Mouse (Mus musculus): Measurements from ENCODE around the gene Flywch1. TPM values are rescaled to one million over a fixed set of nuclear protein-coding genes. Genes with fewer than 3 reads are reported as not detected.

Flywch1 gene
- 44.4 and 46.4 TPM in 2 replicates for total RNA-seq (2021)
- long read RNA-seq, experiment 1, partial matches to known transcripts = 13 of 63 reads
- long read RNA-seq, experiment 1, other reads (novel, unspliced or antisense) = 45 of 63 reads
- long read RNA-seq, experiment 2, partial matches to known transcripts = 11 of 59 reads
- long read RNA-seq, experiment 2, other reads (novel, unspliced or antisense) = 42 of 59 reads

DNA sequence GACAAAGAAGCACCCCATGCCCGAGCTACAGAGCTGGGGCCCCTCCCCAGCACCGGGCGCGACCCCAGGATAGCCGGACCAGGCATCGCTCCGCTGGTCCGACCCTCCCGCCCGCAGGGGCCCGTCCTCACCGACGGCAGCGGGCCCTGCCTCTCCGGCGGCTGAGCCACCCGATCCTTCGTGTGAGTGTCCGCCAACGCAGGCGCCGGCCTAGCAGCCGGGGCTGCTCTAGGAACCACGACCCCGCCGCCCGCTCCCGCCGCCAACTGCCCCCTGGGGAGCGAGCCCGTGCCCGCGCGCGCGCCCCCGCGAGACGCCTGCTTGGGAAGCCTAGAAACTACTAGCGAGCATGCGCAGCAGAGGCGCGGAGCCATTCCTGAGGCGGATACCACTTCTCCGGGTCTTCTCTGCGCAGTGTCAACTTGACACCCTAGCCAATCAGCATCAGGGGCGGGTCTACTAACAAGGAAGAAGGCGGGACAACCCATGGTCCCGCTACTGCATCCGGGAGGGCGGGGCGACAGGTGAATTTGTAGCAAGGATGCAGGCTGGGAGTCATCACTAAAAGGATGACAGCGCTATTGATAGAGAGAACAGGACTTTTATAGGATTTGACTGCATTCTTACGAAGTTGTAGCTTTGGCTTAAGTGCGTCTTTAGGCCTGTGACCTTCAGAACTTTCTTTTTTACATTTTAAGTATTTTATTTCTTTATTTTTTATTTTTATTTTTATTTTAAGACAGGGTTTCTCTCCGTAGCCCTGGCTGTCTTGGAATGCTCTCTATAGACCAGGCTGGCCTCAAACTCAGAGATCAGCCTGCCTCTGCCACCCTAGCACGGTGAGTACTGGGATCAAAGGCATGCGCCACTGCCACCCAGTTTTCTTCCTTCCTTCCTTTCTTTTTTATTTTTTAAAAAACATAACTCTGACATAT is at the start of gene Flywch1:
Gene Flywch1 (minus strand): TSS at position 319 of the 935 bp plus-strand sequence.
- peak; percentile 98 for DNase-seq

DNA sequence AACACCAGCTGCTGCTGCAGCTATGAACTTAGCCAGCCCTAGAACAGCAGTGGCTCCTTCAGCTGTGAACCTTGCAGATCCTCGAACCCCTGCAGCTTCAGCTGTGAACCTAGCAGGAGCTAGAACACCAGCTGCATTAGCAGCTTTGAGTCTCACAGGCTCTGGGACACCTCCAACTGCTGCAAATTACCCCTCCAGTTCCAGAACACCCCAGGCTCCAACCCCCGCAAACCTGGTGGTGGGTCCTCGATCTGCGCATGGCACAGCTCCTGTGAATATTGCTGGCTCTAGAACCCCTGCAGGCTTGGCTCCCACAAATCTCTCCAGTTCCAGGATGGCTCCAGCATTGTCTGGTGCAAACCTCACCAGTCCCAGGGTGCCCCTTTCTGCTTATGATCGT is 49.3 kb upstream of the Flywch1 start:
- no peak for DNase-seq

DNA sequence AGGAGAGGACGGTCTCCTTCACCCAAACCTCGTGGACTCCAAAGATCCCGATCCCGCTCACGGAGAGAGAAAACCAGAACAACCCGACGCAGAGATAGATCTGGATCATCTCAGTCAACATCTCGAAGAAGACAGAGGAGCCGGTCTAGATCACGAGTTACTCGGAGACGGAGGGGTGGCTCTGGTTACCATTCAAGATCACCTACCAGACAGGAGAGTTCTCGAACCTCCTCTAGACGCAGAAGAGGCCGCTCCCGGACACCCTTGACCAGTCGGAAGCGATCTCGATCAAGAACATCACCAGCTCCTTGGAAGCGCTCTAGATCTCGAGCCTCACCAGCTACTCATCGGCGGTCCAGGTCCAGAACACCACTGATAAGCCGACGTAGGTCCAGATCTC is 47.8 kb upstream of the Flywch1 start:
- DNase-seq = no peak

DNA sequence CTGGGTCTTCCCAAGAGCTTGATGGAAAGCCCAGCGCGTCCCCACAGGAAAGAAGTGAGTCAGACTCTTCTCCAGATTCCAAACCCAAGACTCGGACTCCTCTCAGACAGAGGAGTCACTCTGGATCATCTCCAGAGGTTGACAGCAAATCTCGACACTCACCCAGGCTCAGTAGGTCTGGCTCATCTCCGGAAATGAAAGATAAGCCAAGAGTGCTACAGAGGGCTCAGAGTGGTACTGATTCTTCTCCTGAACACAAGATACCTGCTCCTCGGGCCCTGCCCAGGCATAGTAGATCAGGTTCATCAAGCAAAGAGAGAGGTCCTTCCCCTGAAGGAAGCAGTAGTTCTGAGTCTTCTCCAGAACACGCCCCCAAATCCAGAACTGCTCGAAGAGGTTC is 47.2 kb upstream of the Flywch1 start:
- DNase-seq = no peak

DNA sequence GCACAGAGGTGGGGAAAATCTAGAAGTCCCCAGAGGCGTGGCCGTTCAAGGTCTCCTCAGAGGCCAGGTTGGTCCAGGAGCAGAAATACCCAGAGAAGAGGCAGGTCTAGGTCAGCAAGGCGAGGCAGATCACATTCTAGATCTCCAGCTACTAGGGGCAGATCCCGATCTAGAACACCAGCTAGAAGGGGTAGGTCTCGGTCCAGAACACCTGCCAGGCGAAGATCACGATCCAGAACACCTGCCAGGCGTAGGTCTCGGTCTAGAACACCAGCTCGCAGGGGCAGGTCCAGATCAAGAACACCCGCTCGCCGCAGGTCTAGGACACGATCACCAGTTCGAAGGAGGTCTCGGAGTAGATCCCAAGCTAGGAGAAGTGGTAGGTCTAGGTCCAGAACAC is 44.2 kb upstream of the Flywch1 start:
- no peak for DNase-seq

DNA sequence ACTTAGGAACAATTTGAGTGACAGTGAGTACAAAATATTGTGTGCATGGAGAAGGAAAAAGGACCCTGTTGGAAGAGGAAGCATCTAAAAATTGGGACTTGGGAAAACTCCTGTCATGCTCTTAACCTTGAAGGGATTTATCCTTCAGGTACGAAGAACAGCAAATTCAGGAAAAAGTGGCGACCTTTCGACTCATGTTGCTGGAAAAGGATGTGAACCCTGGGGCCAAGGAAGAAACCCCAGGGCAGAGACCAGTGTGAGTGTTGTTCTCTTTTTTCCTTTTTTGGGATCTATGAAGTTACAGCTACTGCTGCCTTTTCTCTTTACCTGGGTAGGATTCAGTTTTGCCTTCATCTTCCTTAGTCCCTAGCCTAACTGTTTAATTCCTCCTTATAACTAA is 36.5 kb upstream of the Flywch1 start:
- DNase-seq = no peak

DNA sequence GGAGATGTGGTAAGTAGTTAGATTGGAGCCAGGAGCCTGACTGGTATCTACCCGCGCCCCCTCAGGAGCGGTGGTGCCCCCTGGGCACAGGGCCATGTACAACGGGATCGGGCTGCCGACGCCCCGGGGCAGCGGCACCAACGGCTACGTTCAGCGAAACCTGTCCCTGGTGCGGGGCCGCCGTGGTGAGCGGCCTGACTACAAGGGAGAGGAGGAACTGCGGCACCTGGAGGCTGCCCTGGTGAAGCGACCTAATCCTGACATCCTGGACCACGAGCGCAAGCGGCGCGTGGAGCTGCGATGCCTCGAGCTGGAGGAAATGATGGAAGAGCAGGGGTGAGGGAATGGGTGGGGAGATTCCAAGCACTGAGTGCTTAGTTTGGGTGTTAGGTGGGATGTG is 35.5 kb upstream of the Flywch1 start:
- DNase-seq = peak; percentile 73

DNA sequence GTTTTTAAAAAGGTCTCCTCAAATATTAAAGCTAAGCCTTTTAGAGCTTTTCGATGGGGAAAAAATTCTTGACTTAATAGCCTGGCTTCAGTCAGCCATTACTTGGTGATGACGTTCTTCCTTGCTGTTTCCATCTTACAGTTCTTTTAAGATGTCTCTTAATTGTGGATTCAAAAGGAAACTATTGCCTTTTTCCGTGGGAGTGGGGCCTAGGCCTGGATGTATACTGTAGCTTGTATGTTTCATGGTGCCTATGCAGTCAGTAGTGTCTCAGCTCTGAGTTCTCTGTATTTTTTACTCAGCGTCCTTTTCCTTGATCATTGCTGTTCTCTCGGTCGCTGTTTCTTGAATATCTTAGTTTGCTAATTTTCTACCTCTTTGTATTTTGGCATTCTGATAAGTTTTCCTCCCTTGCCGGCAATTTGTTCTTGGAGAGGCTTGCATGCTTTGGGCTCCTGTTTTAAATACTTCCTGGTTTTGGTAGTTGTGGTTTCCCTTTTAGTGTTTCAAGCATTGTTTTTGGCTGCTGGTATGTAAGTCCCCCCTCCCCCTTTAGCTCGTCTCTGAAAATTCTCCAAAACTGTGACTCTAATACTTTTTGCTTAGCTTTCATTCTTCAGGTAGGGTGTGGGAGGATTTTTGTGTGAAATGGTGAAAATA is 33.2 kb upstream of the Flywch1 start:
- peak; percentile 4 for DNase-seq

DNA sequence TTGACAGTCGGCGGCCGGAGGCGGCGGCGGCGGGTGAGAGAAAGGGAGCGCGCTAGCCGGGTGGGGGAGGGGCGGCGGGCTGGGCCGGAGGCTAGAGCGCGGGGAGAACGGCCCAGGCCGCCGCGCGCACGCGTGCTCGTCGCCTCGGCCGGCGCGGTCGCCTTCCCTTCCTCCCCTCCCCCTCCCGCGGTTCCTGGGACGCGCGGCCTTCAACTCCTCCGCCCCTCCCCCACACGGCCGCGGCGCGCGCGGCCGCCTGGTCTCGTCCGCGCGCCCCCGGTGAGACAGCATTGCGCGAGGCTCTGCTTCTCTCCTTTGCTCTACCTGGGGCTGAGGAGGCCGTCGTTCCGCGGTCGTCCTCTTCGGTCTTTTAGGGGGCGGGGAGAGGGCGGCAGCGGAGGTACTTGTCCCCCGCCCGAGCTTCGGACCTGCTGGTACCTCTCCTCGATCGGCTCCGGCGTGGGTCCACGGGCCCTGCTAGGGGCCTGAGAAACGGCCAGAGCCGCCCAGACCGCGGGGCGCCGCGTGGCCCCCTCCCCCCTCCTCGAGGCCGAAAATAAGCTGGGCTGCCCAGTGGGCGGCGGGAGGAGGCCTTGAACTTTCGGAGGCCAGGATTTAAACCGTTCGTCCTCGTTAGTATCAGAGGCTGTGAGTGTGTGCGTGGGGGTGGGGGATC is 32.1 kb upstream of the Flywch1 start:
- peak; percentile 95 for DNase-seq

DNA sequence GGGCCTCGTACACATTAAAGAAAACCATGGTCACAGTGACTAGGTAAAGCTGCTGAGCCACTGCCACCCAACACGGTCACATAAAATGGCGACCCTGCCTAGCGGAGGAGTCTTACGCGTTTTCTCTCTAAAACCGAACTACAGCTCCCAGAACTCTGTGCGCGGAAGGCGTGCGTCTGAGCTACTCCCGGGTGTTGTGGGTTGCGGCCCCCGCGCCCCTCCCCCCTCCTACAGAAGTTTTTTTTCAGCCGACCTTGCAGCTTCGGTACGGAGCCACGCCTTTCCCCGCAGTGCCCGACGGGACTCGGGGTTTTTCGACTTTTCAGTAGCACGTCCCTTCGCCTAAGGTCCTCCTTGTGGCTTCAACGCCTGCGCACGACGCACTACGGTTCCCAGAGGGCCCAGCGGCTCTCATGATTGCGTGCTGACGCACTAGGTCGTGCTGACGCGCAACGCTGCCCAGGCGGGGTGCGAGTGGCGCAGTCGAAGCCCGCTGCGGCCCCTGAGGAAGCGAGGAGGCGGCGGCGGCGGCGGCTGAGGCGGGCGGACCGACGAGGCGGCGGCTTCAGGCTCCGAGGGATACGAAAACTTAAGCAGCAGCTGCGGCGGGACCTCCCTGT is 31.5 kb upstream of the Flywch1 start:
- DNase-seq = peak; percentile 98

DNA sequence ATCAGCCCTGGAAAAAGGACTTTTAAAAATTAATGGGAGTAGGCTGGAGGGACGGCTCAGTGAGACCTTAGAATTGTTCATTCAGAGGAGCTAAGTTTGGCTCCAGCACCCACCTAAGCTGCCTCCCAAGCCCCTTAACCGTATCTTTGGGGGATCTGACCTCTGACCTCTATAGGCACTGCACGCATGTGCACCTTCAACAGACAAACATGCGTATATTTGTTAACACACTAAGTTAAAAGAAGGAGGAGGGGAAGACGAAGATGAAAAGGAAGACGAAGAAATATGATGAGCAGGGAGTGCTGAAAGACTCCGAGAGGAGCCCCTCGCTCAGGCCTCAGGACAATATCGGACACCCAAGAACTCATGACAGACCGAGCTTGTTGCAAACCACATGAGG is 30.2 kb upstream of the Flywch1 start:
- DNase-seq = no peak

DNA sequence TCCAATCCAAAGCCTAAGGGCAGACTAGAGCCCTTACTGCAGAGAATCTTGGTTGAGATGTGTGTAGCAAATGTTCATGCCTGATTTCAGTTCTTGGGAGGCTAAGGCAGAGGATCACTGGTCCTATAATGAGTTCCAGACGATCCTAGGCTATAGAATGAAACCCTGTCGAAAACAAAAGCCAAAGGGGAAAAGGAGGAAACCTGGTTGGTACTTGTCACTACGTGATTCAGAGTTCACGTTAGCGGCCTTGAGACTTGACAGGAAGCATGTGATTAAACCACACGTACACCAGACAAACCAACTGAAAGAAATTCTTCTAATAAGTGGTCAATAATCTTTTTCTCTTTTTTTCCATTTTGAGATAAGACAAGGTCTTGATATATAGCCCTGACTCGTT is 25.9 kb upstream of the Flywch1 start:
- no peak for DNase-seq

DNA sequence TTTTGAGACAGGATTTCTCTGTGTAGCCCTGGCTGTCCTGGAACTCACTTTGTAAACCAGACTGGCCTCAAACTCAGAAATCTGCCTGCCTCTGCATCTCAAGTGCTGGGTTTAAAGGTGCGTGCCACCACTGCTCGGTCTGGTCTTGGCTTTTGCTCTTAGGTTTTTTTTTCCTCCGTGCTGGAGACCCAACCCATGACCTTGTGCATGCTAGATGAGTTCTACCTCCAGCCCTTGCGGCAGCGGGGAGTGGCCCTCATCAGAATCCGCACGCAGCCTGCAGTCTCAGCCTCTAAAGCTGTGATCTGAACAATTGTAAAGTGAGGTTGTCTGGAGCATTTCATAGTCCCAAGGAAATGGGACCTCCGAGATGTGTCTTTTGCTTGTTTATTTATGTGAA is 23.9 kb upstream of the Flywch1 start:
- no peak for DNase-seq

DNA sequence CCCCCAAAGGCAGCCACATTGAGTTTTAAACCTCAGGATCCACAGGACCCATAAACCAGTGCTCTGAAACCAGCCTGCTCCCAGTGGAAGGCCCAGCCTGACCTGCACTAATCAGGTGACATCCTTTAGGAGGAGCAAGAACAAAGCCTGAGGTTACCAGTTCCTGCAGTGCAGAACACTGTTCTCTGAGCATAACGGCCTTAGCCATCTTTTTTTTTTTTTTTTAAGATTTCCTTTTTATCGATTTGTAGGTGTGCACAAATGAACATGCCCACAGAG is 19.6 kb upstream of the Flywch1 start:
- DNase-seq = no peak

DNA sequence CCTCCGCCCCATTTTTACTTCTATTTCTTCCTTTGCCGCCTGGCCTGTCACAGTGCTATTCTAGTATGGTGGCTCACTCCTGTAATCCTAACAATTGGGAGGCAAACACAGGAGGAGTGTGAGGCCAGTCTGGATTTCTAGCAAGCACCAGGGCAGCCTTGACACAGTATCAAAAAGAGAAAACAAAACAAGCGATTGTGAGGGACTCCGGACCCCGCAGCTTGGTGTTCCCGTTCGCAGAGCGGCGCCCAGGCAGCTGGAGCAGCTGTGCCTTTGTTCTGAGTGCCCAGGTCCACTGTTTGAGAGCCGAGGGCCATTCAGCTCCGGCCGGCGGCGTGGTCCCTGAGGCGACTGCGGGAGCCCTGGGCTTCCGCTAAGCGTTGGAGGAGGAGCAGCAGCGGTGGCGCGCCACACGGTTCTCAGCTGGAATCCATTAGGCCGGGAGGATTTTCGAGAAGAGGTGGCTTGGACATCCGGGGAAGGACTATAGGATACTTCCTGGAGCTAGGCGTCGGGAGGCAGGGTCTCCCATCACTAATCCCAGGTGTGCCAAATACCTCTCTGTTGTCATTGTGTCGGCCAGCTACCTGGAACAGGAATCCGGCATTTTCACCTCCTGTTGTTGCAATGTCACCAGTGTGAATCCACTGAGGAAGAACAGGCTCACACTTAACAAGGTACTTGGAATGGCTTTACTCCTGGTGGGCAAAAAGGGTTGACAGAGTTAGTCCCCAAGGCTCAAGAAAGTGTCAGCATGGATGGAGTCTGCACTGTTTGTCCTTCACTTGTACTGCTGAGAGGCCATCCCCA is 19.1 kb upstream of the Flywch1 start, which contains the start of gene Srrm2:
Gene Srrm2 (plus strand): TSS at position 264 of the 810 bp plus-strand sequence.
- DNase-seq = peak; percentile 78

DNA sequence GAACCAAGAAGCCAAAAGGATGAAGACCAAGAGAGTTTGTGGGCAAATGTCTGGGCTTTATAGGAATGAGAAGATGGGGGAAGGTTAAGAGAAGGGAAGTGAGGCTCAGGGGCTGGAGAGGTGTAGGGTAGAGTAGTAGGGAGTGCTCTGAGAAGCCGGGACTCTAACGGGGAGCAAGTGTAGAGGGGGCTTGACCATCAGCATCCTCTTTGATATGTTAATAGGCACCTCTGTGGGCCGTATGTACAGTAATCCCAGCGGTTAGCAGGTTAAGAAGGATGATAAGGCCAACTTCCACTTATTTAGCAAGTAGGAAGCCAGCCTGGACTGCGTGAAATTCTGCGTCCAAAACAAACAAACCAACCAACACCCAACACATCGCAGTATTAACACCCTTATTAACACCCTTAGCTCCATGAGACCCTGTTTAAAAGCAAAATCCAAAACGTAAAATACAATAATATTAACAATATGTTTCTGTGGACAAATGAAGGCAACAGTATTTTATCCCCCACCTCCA is 18.4 kb upstream of the Flywch1 start:
- DNase-seq = no peak

DNA sequence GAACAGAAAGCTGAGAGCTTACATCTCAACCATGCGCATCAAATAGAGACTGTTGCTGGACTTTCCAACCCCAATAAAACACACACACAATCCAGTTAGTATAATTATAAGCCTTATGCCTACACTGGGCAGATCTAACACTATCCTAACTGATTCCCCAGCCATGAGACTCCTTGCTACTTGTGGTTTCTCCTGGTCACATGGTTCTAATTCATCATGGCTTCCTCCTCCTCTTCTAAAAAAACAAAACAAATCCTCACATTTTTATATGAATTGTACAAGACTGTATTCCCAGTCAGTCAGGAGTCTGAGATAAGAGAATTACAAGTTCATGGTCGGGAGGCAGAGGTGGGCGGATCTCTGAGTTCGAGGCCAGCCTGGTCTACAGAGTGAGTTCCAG is 17.6 kb upstream of the Flywch1 start:
- no peak for DNase-seq

DNA sequence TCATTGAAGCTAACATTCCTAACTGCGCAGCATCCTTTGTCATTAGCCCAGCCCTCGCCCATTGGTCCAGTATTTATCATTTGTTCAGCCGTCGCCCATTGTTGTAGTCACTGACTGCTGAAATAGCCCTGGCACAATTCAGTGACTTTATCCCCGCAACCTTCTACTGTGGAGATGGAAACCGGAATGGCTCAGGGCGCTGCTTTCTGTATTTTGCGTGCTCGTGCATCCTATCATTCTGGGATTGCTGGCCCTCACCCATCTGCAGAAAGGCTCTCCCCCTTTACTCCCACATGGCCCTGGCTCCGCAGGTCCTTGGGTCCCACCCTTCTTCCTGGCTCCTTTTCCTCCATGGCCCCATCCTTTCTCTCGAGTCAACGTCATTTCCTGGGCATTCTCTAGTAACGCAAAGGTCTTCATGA is 15.1 kb upstream of the Flywch1 start:
- DNase-seq = peak; percentile 44

DNA sequence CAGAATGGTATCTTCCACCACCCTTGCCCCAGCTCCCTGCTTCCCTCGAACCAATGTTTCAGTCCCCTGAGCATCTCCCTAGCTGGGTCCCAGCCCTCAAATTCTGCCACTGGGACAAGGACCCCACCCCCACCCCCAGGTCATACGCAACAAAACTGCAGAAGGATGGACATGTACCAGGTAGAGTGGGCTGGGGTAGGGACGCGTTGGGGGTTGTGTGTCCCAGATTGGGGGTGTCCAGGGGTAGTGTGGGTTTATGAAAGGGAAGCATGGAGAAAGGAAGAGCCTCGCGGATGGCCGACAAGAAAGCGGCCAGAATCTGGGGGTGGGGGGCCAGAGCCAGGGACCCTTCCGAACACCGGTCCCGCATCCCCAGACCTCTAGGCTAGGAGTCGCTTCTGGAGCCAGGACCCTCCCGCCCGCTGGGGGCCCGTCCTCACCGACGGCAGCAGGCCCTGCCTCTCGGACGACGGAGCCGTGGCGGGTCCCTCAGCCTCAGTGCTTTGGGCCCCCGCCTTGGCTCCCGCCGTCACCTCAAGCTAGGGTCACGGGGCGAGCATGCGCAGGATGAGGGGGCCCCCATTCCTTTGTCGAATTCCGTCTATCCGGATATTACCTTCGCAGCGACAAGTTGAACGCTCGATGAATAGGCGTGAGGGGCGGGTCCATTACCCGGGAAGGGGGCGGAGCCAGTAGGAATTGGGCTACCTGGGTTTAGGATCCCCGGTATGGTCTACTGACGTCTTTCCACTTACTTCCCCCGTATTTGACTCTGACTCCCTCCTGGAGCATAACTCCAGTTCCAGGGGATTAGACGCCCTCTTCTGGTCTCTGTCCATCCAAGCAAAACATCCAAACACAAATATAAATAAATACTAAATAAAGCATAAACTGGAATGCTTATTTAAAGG is 14.4 kb upstream of the Flywch1 start, which contains the start of gene Flywch2:
Gene Flywch2 (minus strand): TSS at position 521 of the 911 bp plus-strand sequence.
- peak; percentile 89 for DNase-seq

DNA sequence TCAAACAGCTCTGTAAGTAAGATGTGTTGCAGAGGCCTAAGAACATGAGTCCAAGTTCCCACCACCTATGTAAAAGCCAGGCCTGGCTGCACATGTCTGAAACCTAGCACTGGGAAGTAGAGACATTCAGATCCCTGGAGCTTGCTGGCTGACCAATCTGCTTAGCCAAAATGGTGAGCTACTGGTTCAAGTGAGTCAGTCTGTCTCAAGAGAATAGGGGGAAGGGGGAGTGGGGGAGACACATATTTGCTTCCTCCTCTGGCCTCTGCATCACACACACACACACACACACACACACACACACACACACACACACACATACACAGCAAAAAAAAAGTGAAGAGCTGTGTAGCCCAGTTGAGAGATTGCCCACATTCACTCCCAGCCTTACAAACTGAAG is 11.9 kb upstream of the Flywch1 start:
- DNase-seq = no peak
